ENCODE assay signal across 8 mouse cellular contexts in genomic region chr3:89308089-89308488, GRCm38 (mm10). TPM values are rescaled to one million over a fixed set of nuclear protein-coding genes. Genes with fewer than 3 reads are reported as not detected.
A peak's percentile ranks its signal among the peaks of the same experiment; 100 is the strongest.
DNase-seq lines count a peak whose midpoint lies in the region; TF ChIP-seq lines count a peak whose summit lies in the region.

No protein-coding gene starts in this region.

- 4% methylated on average over 9 of the region's 9 CpGs for WGBS in liver, adult 2 months

- no peaks in the 10 kb centered on the region; the same call in 1 of the 2 replicates for H3K79me2 ChIP-seq in liver, adult 2 months (ENCODE audit: control insufficient read depth, insufficient read depth, low read length)

- DNase-seq in 3134 (ENCODE audit: extremely low read depth, insufficient read length, low spot score) (peak; percentile 62), MN1 (ENCODE audit: low spot score) (peak; percentile 88)
- peak; percentile 75 for DNase-seq in cerebellum, adult 9-10 months
- DNase-seq in gastrocnemius, adult 2 months, result peak; percentile 74
- DNase-seq in induced T-regulatory cell, adult 2 months (ENCODE audit: low read depth), result peak; percentile 83
- peak; percentile 82 for DNase-seq in liver, adult 2 months (ENCODE audit: extremely low read depth, low read depth, low spot score)
- peak; percentile 52 to 64 for DNase-seq in natural killer cell, adult 2 months (ENCODE audit: low spot score in 2 of 2)

- 0 out of 2 replicates have a peak overlapping the region, but pooled peaks have one; percentile 7 for H3K9ac ChIP-seq in liver, adult 2 months (ENCODE audit: low read depth, low read length)

- no peaks in the 10 kb centered on the region for H3K27me3 ChIP-seq in liver, adult 2 months (ENCODE audit: control insufficient read depth, insufficient read depth, low read length)
- no peaks in the 10 kb centered on the region for H3K27me3 ChIP-seq in testis, adult 2 months (ENCODE audit: control insufficient read depth, insufficient read depth, low read length)

- H3K36me3 ChIP-seq in liver, adult 2 months (ENCODE audit: control insufficient read depth, insufficient read depth, low read length), result no peaks in the 10 kb centered on the region
- no peaks in the 10 kb centered on the region for H3K36me3 ChIP-seq in testis, adult 2 months (ENCODE audit: control insufficient read depth, insufficient read depth, low read length)

- no peak overlapping the region for H3K27ac ChIP-seq in gastrocnemius, adult 2 months
- no peak overlapping the region for H3K27ac ChIP-seq in liver, adult 2 months (replicated peaks; ENCODE audit: insufficient read depth, low read depth, low read length)
- no peak overlapping the region for H3K27ac ChIP-seq in testis, adult 2 months (ENCODE audit: control insufficient read depth, insufficient read depth, low read depth, low read length)

- no peak overlapping the region for H3K4me3 ChIP-seq in gastrocnemius, adult 2 months
- H3K4me3 ChIP-seq in liver, adult 2 months (ENCODE audit: insufficient read depth, low read depth, low read length), result no peak overlapping the region
- H3K4me3 ChIP-seq in testis, adult 2 months (ENCODE audit: control insufficient read depth, low read depth, low read length), result no peak overlapping the region

- intact Hi-C loops in gastrocnemius, adult 2 months (cut with DNase I), result loop anchor here (2.0 kb wide), 1 partner anchor 61 kb away; the partner anchor contains the start of gene Trim46

- TF ChIP-seq POLR2A in liver, adult 2 months (IDR thresholded peaks at IDR 0.05; ENCODE audit: extremely low read depth, insufficient read depth, low read length), result no peak
- TF ChIP-seq POLR2A in testis, adult 2 months (IDR thresholded peaks at IDR 0.05; ENCODE audit: control insufficient read depth, low read depth, low read length), result no peak

- H3K4me1 ChIP-seq in liver, adult 2 months (ENCODE audit: control insufficient read depth, insufficient read depth, low read length), result peaks cover 27% of the 10 kb centered on the region
- H3K4me1 ChIP-seq in testis, adult 2 months (ENCODE audit: control insufficient read depth, insufficient read depth, low read length), result peaks cover 2% of the 10 kb centered on the region; the same call in 1 of the 2 replicates

- TF ChIP-seq CTCF in gastrocnemius, adult 2 months (IDR thresholded peaks at IDR 0.05), result peak; percentile 84
- peak; percentile 91 for TF ChIP-seq CTCF in liver, adult 2 months (IDR thresholded peaks at IDR 0.05; ENCODE audit: low read depth, low read length)
- TF ChIP-seq CTCF in testis, adult 2 months (IDR thresholded peaks at IDR 0.05; ENCODE audit: control insufficient read depth, insufficient read depth, insufficient replicate concordance, low read depth, low read length), result peak; percentile 77; the same call in 1 of the 2 replicates

RNA-seq across cellular contexts. Expression of gene Efna3, which starts 14.7 kb away (rescaled TPM):
- total RNA-seq in gastrocnemius, adult 2 months (2021), result not detected
- total RNA-seq in liver, adult 2 months (2014; rRNA removed), result not detected in 2 replicates
- not detected in 2 replicates for polyA plus RNA-seq in liver, adult 2 months (2012; rRNA removed)
- polyA plus RNA-seq in testis, adult 2 months (2012; rRNA removed), result 9.9 and 13.3 TPM in 2 replicates

RNA-seq across cellular contexts. Expression of gene Efna1, which starts 27.1 kb away (rescaled TPM):
- total RNA-seq in gastrocnemius, adult 2 months (2021), result 10 to 100 TPM in 1 of 2 experiments, 1 to 10 TPM in 1; 7.9 to 13.1 TPM
- 22.1 and 35.2 TPM in 2 replicates for total RNA-seq in liver, adult 2 months (2014; rRNA removed)
- 73.1 and 73.4 TPM in 2 replicates for polyA plus RNA-seq in liver, adult 2 months (2012; rRNA removed)
- polyA plus RNA-seq in testis, adult 2 months (2012; rRNA removed), result 1.1 and 1.7 TPM in 2 replicates

RNA-seq across cellular contexts. Expression of gene Efna4, which starts 29.7 kb away (rescaled TPM):
- total RNA-seq in gastrocnemius, adult 2 months (2021), result under 1 TPM; 0.15 to 0.20 TPM
- total RNA-seq in liver, adult 2 months (2014; rRNA removed), result not detected in 2 replicates
- 0.06 and 0.27 TPM in 2 replicates for polyA plus RNA-seq in liver, adult 2 months (2012; rRNA removed)
- polyA plus RNA-seq in testis, adult 2 months (2012; rRNA removed), result 1.1 and 1.6 TPM in 2 replicates

RNA-seq across cellular contexts. Expression of gene Slc50a1, which starts 37.7 kb away (rescaled TPM):
- 1 to 10 TPM; 8.9 to 9.7 TPM for total RNA-seq in gastrocnemius, adult 2 months (2021)
- 6.4 and 7.0 TPM in 2 replicates for total RNA-seq in liver, adult 2 months (2014; rRNA removed)
- 36.3 and 41.2 TPM in 2 replicates for polyA plus RNA-seq in liver, adult 2 months (2012; rRNA removed)
- polyA plus RNA-seq in testis, adult 2 months (2012; rRNA removed), result 9.7 and 12.7 TPM in 2 replicates

RNA-seq across cellular contexts. Expression of gene Adam15, which starts 41.7 kb away (rescaled TPM):
- 10 to 100 TPM; 21.7 to 30.5 TPM for total RNA-seq in gastrocnemius, adult 2 months (2021)
- total RNA-seq in liver, adult 2 months (2014; rRNA removed), result 1.4 and 2.6 TPM in 2 replicates
- polyA plus RNA-seq in liver, adult 2 months (2012; rRNA removed), result 4.7 and 5.4 TPM in 2 replicates
- polyA plus RNA-seq in testis, adult 2 months (2012; rRNA removed), result 39.7 and 51.1 TPM in 2 replicates
